Mouse (Mus musculus) lung, postnatal 25 days (tissue): ENCODE data around the gene Pla1a.

ENCODE experiments used
- DNase-seq: peaks from one replicate; pipeline ENCODE4 v3.0.0; 2022; ENCODE audit warnings: low spot score

Gene Pla1a

GRCm38 (mm10) chr16:38433514-38433913 lies 569 bp upstream of the Pla1a start:
- no peak for DNase-seq

DNA sequence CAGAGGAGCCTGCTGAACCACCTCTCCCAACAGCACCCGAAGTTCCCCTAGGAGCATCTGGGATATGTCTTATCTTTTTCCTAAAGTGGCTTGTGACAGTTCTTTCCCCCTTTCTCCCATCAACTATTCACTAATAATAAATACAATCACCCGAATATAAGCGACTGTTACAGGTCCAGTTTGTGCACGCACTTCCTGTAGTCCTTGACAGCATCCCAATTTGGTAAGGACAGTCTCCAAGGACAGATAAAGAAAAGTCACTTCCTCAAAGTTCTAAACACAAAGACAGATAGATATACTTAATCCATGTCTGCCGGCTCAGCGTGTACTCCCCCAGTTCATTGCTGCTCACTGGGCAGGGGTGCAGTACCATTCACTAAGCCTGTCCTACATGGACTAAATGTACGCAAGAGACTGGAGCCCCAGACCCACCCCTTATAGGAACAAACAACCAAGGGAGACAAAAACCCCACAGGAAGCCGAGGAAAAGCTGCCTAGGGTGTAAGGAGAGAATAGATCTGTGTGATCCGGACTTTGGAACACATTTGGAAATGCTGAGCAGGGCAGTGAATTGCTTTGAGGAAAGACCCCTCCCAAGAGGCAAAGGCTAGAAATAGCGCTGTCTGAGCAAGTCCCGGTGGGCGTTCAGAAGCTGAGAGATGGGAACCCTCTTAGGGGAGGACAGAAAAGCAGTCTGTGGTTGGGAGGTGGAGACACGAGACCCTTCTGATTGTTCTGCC lies 1.3 kb downstream of the Pla1a start:
- no peak for DNase-seq

GRCm38 (mm10) chr16:38425799-38426198 lies 7.1 kb downstream of the Pla1a start:
- DNase-seq = no peak

DNA sequence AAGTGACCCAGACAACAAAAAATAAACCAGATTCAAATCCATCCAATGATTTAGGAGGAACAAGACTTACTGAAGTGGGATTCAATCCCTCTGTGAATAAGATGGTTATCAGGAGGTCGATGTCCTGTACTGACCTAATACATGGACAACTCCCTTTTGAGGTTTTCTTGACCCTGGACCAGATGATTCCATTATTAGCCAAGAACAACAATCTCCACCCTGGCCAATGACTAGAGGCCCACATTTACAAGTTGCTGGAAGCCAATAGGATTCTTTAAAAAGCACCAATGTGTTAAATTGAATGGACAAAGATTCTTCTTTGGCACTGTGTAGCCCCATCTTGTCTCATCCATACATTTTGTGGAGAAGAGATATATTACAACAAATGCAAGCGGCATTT lies 7.6 kb downstream of the Pla1a start:
- DNase-seq = no peak

DNA sequence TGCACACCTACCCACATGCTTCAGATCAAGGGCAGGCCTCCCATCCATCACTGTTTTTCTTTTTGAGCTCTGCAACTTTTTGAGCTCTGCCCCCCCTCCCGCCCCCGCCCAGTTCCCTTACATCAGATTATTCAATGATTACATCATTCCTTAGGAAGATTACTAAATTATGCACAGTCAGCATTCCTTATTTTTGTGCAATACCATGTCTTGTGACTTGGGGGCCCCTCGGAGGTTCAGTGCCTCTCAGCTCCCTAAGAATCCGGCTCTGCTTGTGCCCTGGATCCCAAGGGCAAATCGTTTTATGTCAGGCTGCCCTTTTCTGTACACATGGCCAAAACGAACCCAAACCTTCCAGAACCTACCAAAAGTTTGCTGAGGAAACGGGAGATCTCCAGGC lies 18.0 kb downstream of the Pla1a start:
- DNase-seq = no peak

- no peak for DNase-seq
Measured at GRCm38 (mm10) chr16:38408416-38408815, 24.5 kb downstream of the Pla1a start.

DNA sequence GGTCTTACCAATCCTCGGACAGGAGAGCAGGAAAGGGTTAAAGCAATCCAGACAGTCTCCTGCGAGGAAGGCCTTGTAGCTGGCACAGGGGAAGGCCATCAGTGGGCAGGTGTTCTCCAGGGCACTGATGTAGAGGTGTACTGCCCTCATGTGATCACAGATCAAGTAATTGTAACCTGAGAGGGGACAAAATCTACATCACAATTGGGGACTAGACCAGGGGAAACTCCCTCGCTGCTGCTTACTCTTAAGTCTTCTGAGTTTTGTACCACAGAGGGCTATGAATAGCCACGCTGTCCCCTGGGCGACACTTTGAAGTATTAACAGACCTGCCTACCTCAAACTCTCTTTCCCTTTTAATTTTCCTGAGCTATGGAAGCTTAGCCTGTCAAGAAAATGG lies 25.4 kb downstream of the Pla1a start:
- no peak for DNase-seq

GRCm38 (mm10) chr16:38406708-38407107 lies 26.2 kb downstream of the Pla1a start:
- DNase-seq = peak; percentile 7

- no peak for DNase-seq
Measured at GRCm38 (mm10) chr16:38406293-38406692, 26.7 kb downstream of the Pla1a start.

DNA sequence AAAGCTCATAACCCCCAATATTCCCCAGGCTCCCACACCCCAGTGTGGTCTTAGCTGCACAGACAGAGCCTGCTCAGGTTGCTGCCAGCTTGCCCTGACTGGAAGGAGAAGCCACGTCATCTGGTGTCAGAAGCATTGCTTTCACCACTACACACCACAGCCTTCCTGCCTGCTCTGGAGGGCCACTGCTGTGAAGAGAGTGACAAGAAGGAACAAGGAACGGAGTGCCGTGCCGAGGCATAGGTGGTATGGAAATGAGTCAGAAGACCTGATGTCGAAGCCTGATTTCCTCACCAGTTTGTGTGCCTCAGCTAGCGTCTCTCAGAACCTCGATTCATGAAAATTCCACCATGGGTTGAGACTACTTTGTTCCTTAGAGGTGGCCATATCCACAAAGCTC lies 29.3 kb downstream of the Pla1a start:
- peak; percentile 20 for DNase-seq

DNA sequence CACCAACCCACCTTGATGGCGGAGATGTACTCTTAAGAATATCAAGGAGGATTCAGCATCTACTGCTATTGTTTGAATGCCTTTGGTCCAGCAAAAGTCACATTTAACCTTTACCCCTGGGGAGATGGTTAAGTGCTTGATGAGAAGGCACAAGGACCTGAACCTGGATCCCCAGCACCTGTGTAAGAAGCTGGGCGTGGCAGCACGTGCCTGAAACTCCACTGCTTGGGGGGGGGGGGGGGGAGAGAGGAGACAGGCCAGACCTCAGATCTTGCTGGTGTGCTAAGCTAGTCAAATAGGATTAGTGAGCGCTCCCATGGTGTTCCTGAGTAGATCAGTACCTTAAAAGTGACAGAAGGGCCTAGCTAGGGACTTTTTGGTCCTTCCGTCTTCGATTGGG lies 31.5 kb downstream of the Pla1a start:
- DNase-seq = no peak

GRCm38 (mm10) chr16:38400311-38400960 lies 32.5 kb downstream of the Pla1a start:
- DNase-seq = no peak

- DNase-seq = peak; percentile 62
Measured at GRCm38 (mm10) chr16:38399531-38400231, 33.3 kb downstream of the Pla1a start.

- DNase-seq = no peak
Measured at GRCm38 (mm10) chr16:38399076-38399475, 33.9 kb downstream of the Pla1a start.

DNA sequence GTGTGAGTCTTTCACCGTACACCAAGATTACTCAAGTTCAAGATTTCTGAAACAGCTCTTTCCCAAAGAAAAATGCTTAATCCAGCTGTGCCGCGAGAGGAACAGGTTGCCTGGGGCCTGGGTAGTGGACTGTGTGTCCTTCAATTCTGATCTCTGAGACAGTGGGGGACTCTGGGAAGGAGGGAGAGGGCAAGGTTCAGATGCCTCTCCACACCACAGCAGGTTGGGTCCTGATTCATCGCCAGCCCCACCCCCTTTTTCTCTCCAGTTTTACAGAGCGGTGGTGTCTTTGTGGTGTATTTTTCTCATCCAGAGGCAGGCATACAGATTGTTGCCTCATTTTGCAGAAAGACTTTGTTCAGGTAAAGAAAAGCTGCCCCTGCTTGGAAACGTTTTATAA lies 34.7 kb downstream of the Pla1a start:
- DNase-seq = no peak

DNA sequence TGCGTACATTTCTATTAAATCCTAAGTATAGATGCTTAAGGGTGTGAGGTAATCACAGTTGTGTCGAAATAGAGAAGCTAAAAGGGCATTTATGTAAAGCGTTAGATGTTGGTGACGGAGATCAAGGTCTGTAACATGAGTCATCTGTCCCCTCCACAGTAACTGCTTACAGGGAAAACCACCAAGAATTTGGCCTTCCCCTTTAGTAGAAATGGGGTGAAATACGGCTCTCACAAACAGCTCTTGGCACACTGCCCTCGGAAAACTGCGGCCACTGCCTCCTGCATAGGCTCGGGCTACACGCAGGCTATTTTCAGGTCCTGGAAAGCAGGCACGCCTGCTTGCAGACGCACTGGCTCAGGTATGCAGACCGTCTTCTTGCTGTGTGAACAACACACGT lies 36.8 kb downstream of the Pla1a start:
- DNase-seq = peak; percentile 71

- DNase-seq = no peak
Measured at GRCm38 (mm10) chr16:38395060-38395730, 37.8 kb downstream of the Pla1a start.

- DNase-seq = no peak
Measured at GRCm38 (mm10) chr16:38394191-38394618, 38.7 kb downstream of the Pla1a start.

DNA sequence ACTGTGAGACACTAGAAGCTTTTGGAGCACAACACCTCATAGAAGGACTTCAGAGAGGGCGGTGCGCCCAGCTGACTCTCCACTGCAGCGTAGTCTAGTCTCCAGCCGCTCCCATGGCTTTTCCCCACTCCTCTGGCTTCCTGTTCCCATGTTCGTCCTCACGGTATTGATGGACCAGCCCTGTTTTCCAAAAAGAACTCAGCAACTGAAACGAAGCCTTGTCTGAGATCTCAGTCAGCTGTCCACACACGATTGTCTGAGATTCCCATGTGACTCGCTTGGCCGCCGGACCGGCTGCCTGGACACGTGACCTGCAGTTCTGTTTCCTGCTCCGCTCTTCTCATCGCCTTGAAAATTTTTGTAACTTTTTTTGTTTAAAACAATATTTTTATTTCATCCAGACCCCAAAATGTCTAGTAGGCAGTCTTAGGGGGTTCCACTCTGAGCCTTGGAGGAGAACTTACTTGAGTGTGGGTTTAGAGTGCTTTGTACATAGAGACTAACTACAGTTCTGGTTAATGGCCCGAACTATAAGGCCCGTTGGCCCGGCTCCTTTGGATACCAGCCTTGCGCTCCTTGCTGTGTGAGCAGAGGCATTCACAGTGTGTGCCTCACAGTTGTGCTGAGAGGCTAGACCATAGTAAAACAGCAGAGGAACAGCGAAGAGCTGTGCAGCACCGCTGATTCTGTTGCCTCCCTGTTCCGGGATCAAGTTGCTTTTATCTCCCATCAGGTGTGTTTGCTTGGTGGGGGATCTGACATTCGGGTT lies 40.6 kb downstream of the Pla1a start:
- DNase-seq = peak; percentile 40

DNA sequence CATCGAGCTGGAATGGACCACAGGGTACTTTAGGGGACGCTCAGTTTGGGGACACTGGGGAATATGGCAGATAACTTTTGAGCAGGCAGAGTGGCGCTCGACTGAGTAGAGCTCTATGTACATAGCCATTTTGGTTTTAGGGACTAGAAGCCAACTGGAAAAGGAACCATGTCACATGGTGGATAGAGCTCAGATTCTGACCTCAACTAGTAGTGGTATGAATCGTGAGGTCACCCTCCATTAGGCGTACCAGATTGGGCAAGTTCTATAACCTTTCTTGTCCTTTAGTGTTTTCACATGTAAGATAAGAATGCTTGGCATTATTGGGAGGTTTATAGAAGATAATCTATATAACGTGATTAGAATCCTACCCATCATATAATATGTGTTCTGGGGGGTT lies 42.6 kb downstream of the Pla1a start:
- DNase-seq = no peak

GRCm38 (mm10) chr16:38389284-38389893 lies 43.6 kb downstream of the Pla1a start:
- DNase-seq = no peak
